Comparison of ENCODE assay signal across 13 mouse cellular contexts in the genomic region with DNA sequence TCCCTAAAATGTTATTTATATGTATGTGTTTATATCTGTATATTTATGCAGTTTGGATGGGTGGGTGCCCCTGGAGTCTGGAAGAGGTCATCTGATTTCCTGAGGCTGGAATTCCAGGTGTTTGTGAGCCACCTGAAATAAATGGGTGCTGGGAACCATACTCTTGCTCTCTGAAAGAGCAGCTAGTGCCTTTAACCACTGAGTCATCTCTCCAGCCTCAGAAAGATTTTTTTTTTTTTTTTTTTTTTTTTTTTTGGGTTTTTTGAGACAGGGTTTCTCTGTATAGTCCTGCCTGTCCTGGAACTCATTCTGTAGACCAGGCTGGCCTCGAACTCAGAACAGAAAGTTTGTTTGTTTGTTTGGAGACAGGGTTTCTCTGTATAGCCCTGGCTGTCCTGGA. TPM values are rescaled to one million over a fixed set of nuclear protein-coding genes. Genes with fewer than 3 reads are reported as not detected.
DNase-seq lines count a peak whose midpoint lies in the region; ATAC-seq and TF ChIP-seq lines count a peak whose summit lies in the region.
"Had no signal": no experiment of that assay in that cellular context is flagged by ENCODE, and none has a peak within 500 bp of the region (broad histone marks: within the 10 kb centered on the region; RNA-seq: fewer than 3 reads in every experiment).

No protein-coding gene starts in this region.

- no peak overlapping the region for H3K27ac ChIP-seq in forebrain, embryonic 11.5 days (ENCODE audit: low read depth, low read length)
- H3K27ac ChIP-seq in forebrain, postnatal 0 days (ENCODE audit: low read depth, low read length), result no peak overlapping the region
- no peak overlapping the region for H3K27ac ChIP-seq in lung, embryonic 14.5 days (ENCODE audit: low read depth)
- no peak overlapping the region for H3K27ac ChIP-seq in lung, postnatal 0 days (ENCODE audit: low read length)
- no peak overlapping the region for H3K27ac ChIP-seq in limb, embryonic 10.5 days
- no peak overlapping the region for H3K27ac ChIP-seq in thymus, adult 2 months (ENCODE audit: control insufficient read depth, insufficient read depth, low read length)
- H3K27ac ChIP-seq: lung, embryonic 15.5 days had no signal

- TF ChIP-seq CTCF in forebrain, postnatal 0 days (IDR thresholded peaks at IDR 0.05; ENCODE audit: low read depth), result no peak
- TF ChIP-seq CTCF in lung, embryonic 14.5 days (IDR thresholded peaks at IDR 0.05; ENCODE audit: low read depth), result no peak
- no peak for TF ChIP-seq CTCF in lung, postnatal 0 days (IDR thresholded peaks at IDR 0.05)
- no peak for TF ChIP-seq CTCF in thymus, adult 2 months (IDR thresholded peaks at IDR 0.05; ENCODE audit: borderline replicate concordance, control insufficient read depth, extremely low read depth, insufficient read depth, low read length, poor library complexity)

- H3K9ac ChIP-seq in forebrain, embryonic 11.5 days (ENCODE audit: low read length), result no peak overlapping the region
- no peak overlapping the region for H3K9ac ChIP-seq in forebrain, postnatal 0 days
- no peak overlapping the region for H3K9ac ChIP-seq in lung, embryonic 14.5 days
- no peak overlapping the region for H3K9ac ChIP-seq in lung, postnatal 0 days (replicated peaks; ENCODE audit: low read depth)
- H3K9ac ChIP-seq: lung, embryonic 15.5 days had no signal

- DNase-seq in forebrain, embryonic 11.5 days (ENCODE audit: low spot score), result no peak
- no peak for DNase-seq in forebrain, postnatal 0 days
- DNase-seq in lung, embryonic 14.5 days, result no peak
- no peak for DNase-seq in lung, postnatal 0 days (ENCODE audit: low spot score)
- no peak for DNase-seq in limb, embryonic 10.5 days (ENCODE audit: low spot score)
- DNase-seq in thymus, postnatal 14 days, result no peak
- DNase-seq in thymus, adult 2 months, result no peak
- DNase-seq: cerebellum, postnatal 36 days; right cerebral cortex, postnatal 25 days had no signal

- H3K9me3 ChIP-seq in forebrain, embryonic 11.5 days (ENCODE audit: control insufficient read depth, low read length), result no peaks in the 10 kb centered on the region
- no peaks in the 10 kb centered on the region for H3K9me3 ChIP-seq in forebrain, postnatal 0 days (ENCODE audit: low read length)
- H3K9me3 ChIP-seq in lung, embryonic 14.5 days (ENCODE audit: low read depth, low read length), result no peaks in the 10 kb centered on the region
- H3K9me3 ChIP-seq in lung, postnatal 0 days (ENCODE audit: low read length), result no peaks in the 10 kb centered on the region
- H3K9me3 ChIP-seq in limb, embryonic 10.5 days (replicated peaks), result no peaks in the 10 kb centered on the region
- H3K9me3 ChIP-seq: lung, embryonic 15.5 days had no signal

- H3ac ChIP-seq in myocyte (ENCODE audit: control insufficient read depth, insufficient read length), result no peak overlapping the region

- H3K4me1 ChIP-seq in forebrain, embryonic 11.5 days (replicated peaks; ENCODE audit: control insufficient read depth, insufficient read depth, low read length), result peaks cover 9% of the 10 kb centered on the region
- H3K4me1 ChIP-seq in forebrain, postnatal 0 days (ENCODE audit: insufficient read depth), result peaks cover 22% of the 10 kb centered on the region
- H3K4me1 ChIP-seq in lung, embryonic 14.5 days (ENCODE audit: insufficient read depth), result peaks cover 21% of the 10 kb centered on the region
- peaks cover 13% of the 10 kb centered on the region for H3K4me1 ChIP-seq in lung, postnatal 0 days (ENCODE audit: insufficient read depth, low read depth, low read length)
- H3K4me1 ChIP-seq in limb, embryonic 10.5 days, result peaks cover 32% of the 10 kb centered on the region
- H3K4me1 ChIP-seq in thymus, adult 2 months (replicated peaks; ENCODE audit: control insufficient read depth, insufficient read depth, low read length), result peaks cover 18% of the 10 kb centered on the region

- WGBS in forebrain, embryonic 11.5 days, result 89% methylated on average over 1 of the region's 1 CpGs
- WGBS in forebrain, postnatal 0 days, result 100% methylated on average over 1 of the region's 1 CpGs
- WGBS in lung, embryonic 14.5 days, result 93% methylated on average over 1 of the region's 1 CpGs
- WGBS in lung, postnatal 0 days, result 88% methylated on average over 1 of the region's 1 CpGs
- WGBS in limb, embryonic 10.5 days, result 89% methylated on average over 1 of the region's 1 CpGs
- 93% methylated on average over 1 of the region's 1 CpGs for WGBS in thymus, adult 2 months

- TF ChIP-seq POLR2A in myocyte (IDR thresholded peaks at IDR 0.05; ENCODE audit: insufficient read length, low read depth), result no peak
- TF ChIP-seq POLR2A in thymus, adult 2 months (IDR thresholded peaks at IDR 0.05; ENCODE audit: control insufficient read depth, extremely low read depth, insufficient read depth, low read length, poor library complexity), result no peak

- H3K4me2 ChIP-seq in forebrain, embryonic 11.5 days (ENCODE audit: low read depth, low read length, severe bottlenecking), result 0 out of 2 replicates have a peak overlapping the region, but pooled peaks have one; percentile 15
- H3K4me2 ChIP-seq in forebrain, postnatal 0 days (ENCODE audit: low read depth), result no peak overlapping the region
- no peak overlapping the region; the same call in 1 of the 2 replicates for H3K4me2 ChIP-seq in lung, embryonic 14.5 days
- no peak overlapping the region for H3K4me2 ChIP-seq in lung, postnatal 0 days (replicated peaks; ENCODE audit: low read depth, low read length)
- H3K4me2 ChIP-seq in myocyte (ENCODE audit: low read depth), result peak overlapping the region; percentile 47
- H3K4me2 ChIP-seq: lung, embryonic 15.5 days had no signal

- TF ChIP-seq EP300 in lung, postnatal 0 days (IDR thresholded peaks at IDR 0.05), result no peak

- H3K79me2 ChIP-seq in myocyte (ENCODE audit: control insufficient read depth, insufficient read depth), result peaks cover 93% of the 10 kb centered on the region

- ATAC-seq in forebrain, embryonic 11.5 days (replicated peaks; ENCODE audit: low FRiP score), result no peak
- ATAC-seq in forebrain, postnatal 0 days, result no peak
- ATAC-seq in lung, embryonic 14.5 days (ENCODE audit: insufficient read depth), result no peak
- no peak for ATAC-seq in lung, postnatal 0 days

- no peaks in the 10 kb centered on the region for H3K27me3 ChIP-seq in forebrain, embryonic 11.5 days (ENCODE audit: control insufficient read depth, insufficient read depth, low read length)
- no peaks in the 10 kb centered on the region for H3K27me3 ChIP-seq in forebrain, postnatal 0 days (ENCODE audit: insufficient read depth, low read length)
- H3K27me3 ChIP-seq in lung, embryonic 14.5 days (ENCODE audit: insufficient read depth, low read length), result no peaks in the 10 kb centered on the region
- no peaks in the 10 kb centered on the region for H3K27me3 ChIP-seq in lung, postnatal 0 days (replicated peaks; ENCODE audit: insufficient read depth, low read length)
- no peaks in the 10 kb centered on the region for H3K27me3 ChIP-seq in limb, embryonic 10.5 days (ENCODE audit: low read depth, poor library complexity, severe bottlenecking)
- no peaks in the 10 kb centered on the region for H3K27me3 ChIP-seq in myocyte (ENCODE audit: control insufficient read depth, insufficient read depth, insufficient read length)
- no peaks in the 10 kb centered on the region for H3K27me3 ChIP-seq in thymus, adult 2 months (ENCODE audit: control insufficient read depth, insufficient read depth, low read length)
- H3K27me3 ChIP-seq: lung, embryonic 15.5 days had no signal

- peaks cover 30% of the 10 kb centered on the region for H3K36me3 ChIP-seq in forebrain, embryonic 11.5 days (ENCODE audit: control insufficient read depth, insufficient read depth, low read length)
- H3K36me3 ChIP-seq in forebrain, postnatal 0 days (ENCODE audit: insufficient read depth), result peaks cover 29% of the 10 kb centered on the region
- peaks cover 68% of the 10 kb centered on the region for H3K36me3 ChIP-seq in lung, embryonic 14.5 days (ENCODE audit: insufficient read depth)
- H3K36me3 ChIP-seq in lung, postnatal 0 days (ENCODE audit: insufficient read depth, low read length), result peaks cover 16% of the 10 kb centered on the region; the same call in 1 of the 2 replicates
- H3K36me3 ChIP-seq in limb, embryonic 10.5 days, result peaks cover 90% of the 10 kb centered on the region
- peaks cover 50% of the 10 kb centered on the region for H3K36me3 ChIP-seq in myocyte (ENCODE audit: control insufficient read depth, insufficient read depth)
- H3K36me3 ChIP-seq in thymus, adult 2 months (ENCODE audit: control insufficient read depth, insufficient read depth, low read length), result peaks cover 47% of the 10 kb centered on the region

- H3K4me3 ChIP-seq in forebrain, embryonic 11.5 days (ENCODE audit: low read depth, low read length), result no peak overlapping the region
- H3K4me3 ChIP-seq in forebrain, postnatal 0 days (ENCODE audit: low read depth, low read length), result no peak overlapping the region
- peak overlapping the region; percentile 12; the same call in 1 of the 2 replicates for H3K4me3 ChIP-seq in lung, embryonic 14.5 days (ENCODE audit: low read depth, low read length)
- no peak overlapping the region for H3K4me3 ChIP-seq in lung, postnatal 0 days (ENCODE audit: low read depth, low read length)
- H3K4me3 ChIP-seq in limb, embryonic 10.5 days, result 0 out of 2 replicates have a peak overlapping the region, but pooled peaks have one; percentile 19
- H3K4me3 ChIP-seq in myocyte, result no peak overlapping the region
- no peak overlapping the region for H3K4me3 ChIP-seq in thymus, adult 2 months (ENCODE audit: control insufficient read depth, insufficient read depth, low read length)
- H3K4me3 ChIP-seq: lung, embryonic 15.5 days had no signal

RNA-seq across cellular contexts. Expression of gene Sp1, which starts 5.1 kb away (rescaled TPM):
- polyA plus RNA-seq in forebrain, embryonic 11.5 days (2014; fragmentation: Nextera tagmentation; extraction: Ambion mirVana), result 12.2 and 12.5 TPM in 2 replicates
- total RNA-seq in forebrain, postnatal 0 days (2014; rRNA removed), result 16.4 and 22.5 TPM in 2 replicates
- 2.0 and 2.6 TPM in 2 replicates for polyA plus RNA-seq in forebrain, postnatal 0 days (2015; fragmentation: Nextera tagmentation; extraction: Ambion mirVana)
- 15.3 and 16.1 TPM in 2 replicates for polyA plus RNA-seq in lung, embryonic 14.5 days (2014; fragmentation: Nextera tagmentation; extraction: Ambion mirVana)
- polyA plus RNA-seq in lung, postnatal 0 days (2015; fragmentation: Nextera tagmentation; extraction: Ambion mirVana), result 7.3 and 8.6 TPM in 2 replicates
- 9.1 and 9.8 TPM in 2 replicates for polyA plus RNA-seq in limb, embryonic 10.5 days (2016; fragmentation: Nextera tagmentation; extraction: Ambion mirVana)
- 11.7 TPM for polyA plus RNA-seq in myocyte (2012; fragmentation: generic; extraction: Trizol)
- 45.0 and 52.1 TPM in 2 replicates for polyA plus RNA-seq in thymus, adult 2 months (2012; rRNA removed)

RNA-seq across cellular contexts. Expression of gene Amhr2, which starts 34.1 kb away (rescaled TPM):
- 1.0 TPM in 1 of 2 replicates, not detected in the other for polyA plus RNA-seq in forebrain, embryonic 11.5 days (2014; fragmentation: Nextera tagmentation; extraction: Ambion mirVana)
- total RNA-seq in forebrain, postnatal 0 days (2014; rRNA removed), result 0.38 and 1.1 TPM in 2 replicates
- 0.34 and 0.65 TPM in 2 replicates for polyA plus RNA-seq in forebrain, postnatal 0 days (2015; fragmentation: Nextera tagmentation; extraction: Ambion mirVana)
- 0.21 and 0.85 TPM in 2 replicates for polyA plus RNA-seq in lung, embryonic 14.5 days (2014; fragmentation: Nextera tagmentation; extraction: Ambion mirVana)
- polyA plus RNA-seq in lung, postnatal 0 days (2015; fragmentation: Nextera tagmentation; extraction: Ambion mirVana), result 8.3 and 11.0 TPM in 2 replicates
- 0.15 TPM in 1 of 2 replicates, not detected in the other for polyA plus RNA-seq in limb, embryonic 10.5 days (2016; fragmentation: Nextera tagmentation; extraction: Ambion mirVana)
- polyA plus RNA-seq in myocyte (2012; fragmentation: generic; extraction: Trizol), result 0.32 TPM
- polyA plus RNA-seq in thymus, adult 2 months (2012; rRNA removed), result 0.65 and 1.7 TPM in 2 replicates
- polyA plus RNA-seq: neural tube, embryonic 11.5 days had no signal

RNA-seq across cellular contexts. Expression of gene Sp7, which starts 44.1 kb away (rescaled TPM):
- polyA plus RNA-seq in forebrain, embryonic 11.5 days (2014; fragmentation: Nextera tagmentation; extraction: Ambion mirVana), result 0.20 and 0.52 TPM in 2 replicates
- 0.92 and 2.1 TPM in 2 replicates for total RNA-seq in forebrain, postnatal 0 days (2014; rRNA removed)
- polyA plus RNA-seq in forebrain, postnatal 0 days (2015; fragmentation: Nextera tagmentation; extraction: Ambion mirVana), result 0.30 and 0.35 TPM in 2 replicates
- polyA plus RNA-seq in lung, embryonic 14.5 days (2014; fragmentation: Nextera tagmentation; extraction: Ambion mirVana), result 0.55 and 0.64 TPM in 2 replicates
- polyA plus RNA-seq in lung, postnatal 0 days (2015; fragmentation: Nextera tagmentation; extraction: Ambion mirVana), result not detected in 2 replicates
- polyA plus RNA-seq in limb, embryonic 10.5 days (2016; fragmentation: Nextera tagmentation; extraction: Ambion mirVana), result 1.6 and 1.8 TPM in 2 replicates
- polyA plus RNA-seq in myocyte (2012; fragmentation: generic; extraction: Trizol), result 0.24 TPM
- 0.13 and 0.23 TPM in 2 replicates for polyA plus RNA-seq in thymus, adult 2 months (2012; rRNA removed)
- polyA plus RNA-seq: heart, postnatal 0 days had no signal

RNA-seq across cellular contexts. Expression of gene Prr13, which starts 47.8 kb away (rescaled TPM):
- 87.9 and 97.2 TPM in 2 replicates for polyA plus RNA-seq in forebrain, embryonic 11.5 days (2014; fragmentation: Nextera tagmentation; extraction: Ambion mirVana)
- total RNA-seq in forebrain, postnatal 0 days (2014; rRNA removed), result 21.5 and 22.3 TPM in 2 replicates
- polyA plus RNA-seq in forebrain, postnatal 0 days (2015; fragmentation: Nextera tagmentation; extraction: Ambion mirVana), result 69.9 and 90.9 TPM in 2 replicates
- 70.9 and 73.8 TPM in 2 replicates for polyA plus RNA-seq in lung, embryonic 14.5 days (2014; fragmentation: Nextera tagmentation; extraction: Ambion mirVana)
- 110 and 128 TPM in 2 replicates for polyA plus RNA-seq in lung, postnatal 0 days (2015; fragmentation: Nextera tagmentation; extraction: Ambion mirVana)
- polyA plus RNA-seq in limb, embryonic 10.5 days (2016; fragmentation: Nextera tagmentation; extraction: Ambion mirVana), result 57.6 and 60.5 TPM in 2 replicates
- 92.9 TPM for polyA plus RNA-seq in myocyte (2012; fragmentation: generic; extraction: Trizol)
- 109 and 123 TPM in 2 replicates for polyA plus RNA-seq in thymus, adult 2 months (2012; rRNA removed)

RNA-seq across cellular contexts. Expression of gene Pcbp2, which starts 59.3 kb away (rescaled TPM):
- 236 and 247 TPM in 2 replicates for polyA plus RNA-seq in forebrain, embryonic 11.5 days (2014; fragmentation: Nextera tagmentation; extraction: Ambion mirVana)
- total RNA-seq in forebrain, postnatal 0 days (2014; rRNA removed), result 134 and 154 TPM in 2 replicates
- polyA plus RNA-seq in forebrain, postnatal 0 days (2015; fragmentation: Nextera tagmentation; extraction: Ambion mirVana), result 102 and 103 TPM in 2 replicates
- 280 and 281 TPM in 2 replicates for polyA plus RNA-seq in lung, embryonic 14.5 days (2014; fragmentation: Nextera tagmentation; extraction: Ambion mirVana)
- 154 and 157 TPM in 2 replicates for polyA plus RNA-seq in lung, postnatal 0 days (2015; fragmentation: Nextera tagmentation; extraction: Ambion mirVana)
- 230 and 235 TPM in 2 replicates for polyA plus RNA-seq in limb, embryonic 10.5 days (2016; fragmentation: Nextera tagmentation; extraction: Ambion mirVana)
- 892 TPM for polyA plus RNA-seq in myocyte (2012; fragmentation: generic; extraction: Trizol)
- 846 and 935 TPM in 2 replicates for polyA plus RNA-seq in thymus, adult 2 months (2012; rRNA removed)

Comparison
In these comparisons a context has a peak if more than half of its experiments do, and no peak if none do; other contexts are left out.
1. H3K4me2 ChIP-seq: peak in forebrain, embryonic 11.5 days (single experiment) and myocyte (single experiment); none in forebrain, postnatal 0 days (single experiment), lung, embryonic 14.5 days (single experiment) and lung, postnatal 0 days (single experiment).
2. H3K4me3 ChIP-seq: peak in lung, embryonic 14.5 days (single experiment) and limb, embryonic 10.5 days (single experiment); none in forebrain, embryonic 11.5 days (single experiment), forebrain, postnatal 0 days (single experiment), lung, postnatal 0 days (single experiment), myocyte (single experiment) and thymus, adult 2 months (single experiment).